Mouse (Mus musculus) embryonic fibroblast, embryonic 13.5 days (primary cell): ENCODE measurements around the gene Zmynd12. TPM values are rescaled to one million over a fixed set of nuclear protein-coding genes. Genes with fewer than 3 reads are reported as not detected.

ENCODE experiments used
- H3K27ac ChIP-seq: 2 replicates; pipeline ENCODE4 v1.5.1; 2012; ENCODE audit warnings: low read length, control low read depth, inconsistent platforms; ENCODE audit not compliant: insufficient read depth
- H3K4me1 ChIP-seq: 2 replicates; pipeline ENCODE4 v1.6.1; 2011; ENCODE audit warnings: low read length; ENCODE audit not compliant: control insufficient read depth, insufficient read depth
- H3K4me3 ChIP-seq: 2 replicates; pipeline ENCODE4 v1.5.1; 2011; ENCODE audit warnings: mild to moderate bottlenecking, control low read depth, low read length; ENCODE audit not compliant: insufficient read depth
- CTCF ChIP-seq: IDR thresholded peaks from 2 replicates; pipeline ENCODE4 v1.5.1; 2011; ENCODE audit warnings: mild to moderate bottlenecking, control low read depth, low read length, moderate library complexity, borderline replicate concordance; ENCODE audit not compliant: insufficient read depth
- POLR2A ChIP-seq: IDR thresholded peaks from 2 replicates; pipeline ENCODE4 v1.6.1; 2011; ENCODE audit warnings: low read depth, mild to moderate bottlenecking, control low read depth, low read length, moderate library complexity
- polyA plus RNA-seq: library from polyadenylated mRNA; stranded (reverse); fragments of >200 nt; gene quantifications from 2 replicates; pipeline ENCODE4 v1.2.4, GENCODE M21; 2011; ENCODE audit warnings: low read depth; ENCODE audit not compliant: missing spikeins, insufficient read length

The Zmynd12 gene
- polyA plus RNA-seq, 1 experiment: not detected

DNA sequence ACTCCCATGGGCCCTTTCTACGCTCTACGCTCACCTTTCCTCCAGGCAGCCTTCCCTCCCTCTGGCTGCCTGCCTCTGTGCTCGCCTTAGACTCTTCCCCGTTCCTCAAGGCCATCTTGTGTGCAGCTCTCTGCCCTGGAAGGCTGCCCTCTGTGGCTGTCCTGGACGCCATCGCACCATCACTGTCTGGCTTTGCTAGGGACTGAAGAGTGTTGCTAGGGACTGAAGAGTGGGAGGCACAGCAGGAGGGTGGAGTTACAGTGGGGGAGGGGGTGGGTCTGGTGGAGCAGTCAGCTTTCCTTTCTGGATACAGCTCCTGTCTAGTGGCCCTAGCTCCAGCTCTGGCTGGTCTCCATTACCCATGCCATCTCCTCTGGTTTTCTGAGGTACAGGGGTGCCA is 19.9 kb downstream of the Zmynd12 start:
- no peaks in the 10 kb centered on the region for H3K4me1 ChIP-seq
- TF ChIP-seq POLR2A: no peak
- no peak for TF ChIP-seq CTCF
- no peak overlapping the region for H3K4me3 ChIP-seq
- H3K27ac ChIP-seq: no peak overlapping the region

DNA sequence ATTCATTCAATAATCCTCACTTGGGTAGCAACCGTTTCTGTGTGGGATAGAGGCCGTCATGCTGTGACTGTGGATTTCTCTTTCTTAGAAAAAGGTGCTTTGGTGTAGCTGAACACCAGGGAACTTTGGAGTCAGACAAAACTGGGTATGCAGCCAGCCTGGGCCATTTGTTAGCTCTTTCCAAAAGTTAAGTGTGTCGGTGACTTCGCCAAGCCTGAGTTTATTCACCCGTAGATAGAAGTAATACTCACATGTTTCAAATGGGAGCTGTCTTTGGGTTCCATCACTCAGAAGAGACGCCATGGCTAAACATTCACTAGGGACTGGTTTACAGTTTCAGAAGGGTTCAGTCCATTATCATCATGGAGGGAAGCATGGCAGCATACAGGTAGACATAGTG is 24.6 kb downstream of the Zmynd12 start:
- no peaks in the 10 kb centered on the region for H3K4me1 ChIP-seq
- no peak overlapping the region for H3K27ac ChIP-seq
- no peak for TF ChIP-seq POLR2A
- TF ChIP-seq CTCF: no peak
- H3K4me3 ChIP-seq: no peak overlapping the region

DNA sequence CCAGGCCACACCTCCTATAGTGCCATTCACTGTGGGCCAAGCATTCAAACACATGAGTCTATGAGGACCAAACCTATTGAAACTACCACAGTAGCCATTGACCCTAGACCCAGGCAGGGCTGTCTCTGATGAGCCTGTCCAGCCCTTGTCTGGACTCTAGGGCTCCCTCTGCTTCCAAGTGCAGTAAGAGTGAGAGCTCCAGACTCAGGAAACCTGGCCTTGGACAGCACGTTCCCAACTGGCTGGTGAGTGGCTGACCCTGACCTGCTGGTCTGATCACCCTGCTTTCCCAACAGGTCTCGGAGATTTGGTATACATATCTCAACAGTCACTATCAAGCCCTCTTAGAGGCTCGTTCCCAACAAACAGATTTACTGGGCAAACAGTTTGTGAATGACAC is 25.2 kb downstream of the Zmynd12 start:
- Histone ChIP-seq H3K27ac (no peak overlapping the region), H3K4me3 (no peak overlapping the region), H3K4me1 (no peaks in the 10 kb centered on the region)
- no peak for TF ChIP-seq CTCF
- TF ChIP-seq POLR2A: no peak

DNA sequence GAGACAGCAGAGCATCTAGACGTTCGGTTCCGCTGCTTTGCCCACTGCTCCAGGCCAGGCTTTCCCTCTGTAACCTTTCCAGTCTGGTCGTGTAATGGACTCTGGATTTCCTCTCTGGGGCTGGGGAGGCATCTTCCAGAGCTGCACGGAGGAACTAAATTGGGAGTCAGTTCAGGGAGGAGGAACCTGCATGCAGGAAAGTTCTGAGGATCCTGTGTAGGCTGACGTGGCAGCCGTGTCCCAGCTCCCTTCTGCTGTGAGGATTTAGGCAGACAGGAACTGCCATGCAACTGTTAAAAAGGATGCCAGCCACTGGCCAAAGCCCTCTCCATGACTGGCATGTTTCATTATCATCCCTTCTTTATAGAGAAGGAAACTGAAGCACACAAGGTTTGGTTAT is 27.8 kb downstream of the Zmynd12 start:
- TF ChIP-seq CTCF (no peak), POLR2A (no peak)
- no peak overlapping the region for H3K4me3 ChIP-seq
- H3K27ac ChIP-seq: no peak overlapping the region

DNA sequence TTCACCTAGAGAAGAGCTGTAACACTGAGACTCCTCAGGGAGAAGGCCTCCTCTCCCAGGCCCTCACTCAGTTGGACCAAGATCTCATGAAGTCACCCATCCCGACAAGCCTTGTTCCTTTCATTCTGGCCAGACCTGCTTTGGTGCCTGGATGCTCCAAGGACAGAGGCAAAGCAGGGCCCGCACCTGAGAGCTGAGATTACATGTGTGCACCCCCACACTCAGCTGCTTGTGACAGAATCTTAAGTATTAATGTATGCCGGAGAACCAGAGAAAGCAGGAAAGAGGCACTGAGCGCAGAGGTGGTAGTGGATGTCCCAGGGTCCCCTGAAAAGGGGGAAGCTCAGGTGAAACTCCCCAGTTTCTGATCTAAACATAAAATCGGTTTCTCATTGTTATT is 30.5 kb downstream of the Zmynd12 start:
- H3K27ac ChIP-seq: no peak overlapping the region
- no peak for TF ChIP-seq POLR2A
- no peak for TF ChIP-seq CTCF
- H3K4me1 ChIP-seq: no peaks in the 10 kb centered on the region
- H3K4me3 ChIP-seq: no peak overlapping the region

More for the DNA sequence above, 27.8 kb downstream of the Zmynd12 start:
- H3K4me1 ChIP-seq: no peaks in the 10 kb centered on the region

DNA sequence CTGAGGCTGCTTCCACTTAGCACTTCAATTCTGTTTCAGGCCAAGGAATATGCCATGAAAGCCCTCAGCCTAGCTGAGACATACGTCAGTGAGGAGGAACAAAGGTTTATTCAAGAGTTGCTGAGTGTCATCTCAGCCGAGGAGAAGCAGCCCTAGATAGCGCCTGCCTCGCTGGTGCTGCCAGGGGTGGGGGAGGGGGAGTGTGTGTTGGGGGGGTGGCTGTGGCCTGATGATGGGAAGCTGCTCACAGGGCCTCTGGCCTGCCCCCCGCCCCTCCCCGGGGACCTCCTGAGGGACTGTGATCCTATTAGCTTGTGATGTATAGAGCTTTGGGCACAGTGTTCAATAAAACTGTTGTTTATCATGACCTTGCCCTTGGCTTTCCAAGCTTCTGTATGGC is 30.9 kb downstream of the Zmynd12 start:
- TF ChIP-seq POLR2A (no peak), CTCF (no peak)
- Histone ChIP-seq H3K4me1 (no peaks in the 10 kb centered on the region), H3K4me3 (no peak overlapping the region), H3K27ac (no peak overlapping the region)

DNA sequence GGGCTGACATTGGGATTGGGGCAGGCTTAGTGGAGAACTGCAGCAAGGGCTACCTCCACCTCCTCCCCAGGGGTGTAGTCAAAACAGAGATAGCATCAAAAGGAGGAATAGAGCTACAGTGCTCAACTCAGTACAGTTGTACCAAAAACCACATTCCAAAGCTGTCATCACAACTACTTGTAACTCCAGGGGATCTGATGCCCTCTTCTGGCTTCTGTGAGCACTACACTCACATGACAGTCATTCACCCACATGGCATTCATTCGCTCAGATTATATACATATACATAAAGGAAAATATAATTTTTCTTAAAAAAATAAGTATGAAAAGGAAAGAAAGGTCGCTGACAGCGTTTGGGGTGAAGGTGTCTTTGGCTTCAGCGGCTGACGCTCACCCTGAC is 37.7 kb downstream of the Zmynd12 start:
- Histone ChIP-seq H3K27ac (no peak overlapping the region), H3K4me1 (no peaks in the 10 kb centered on the region), H3K4me3 (no peak overlapping the region)
- TF ChIP-seq CTCF (no peak), POLR2A (no peak)

DNA sequence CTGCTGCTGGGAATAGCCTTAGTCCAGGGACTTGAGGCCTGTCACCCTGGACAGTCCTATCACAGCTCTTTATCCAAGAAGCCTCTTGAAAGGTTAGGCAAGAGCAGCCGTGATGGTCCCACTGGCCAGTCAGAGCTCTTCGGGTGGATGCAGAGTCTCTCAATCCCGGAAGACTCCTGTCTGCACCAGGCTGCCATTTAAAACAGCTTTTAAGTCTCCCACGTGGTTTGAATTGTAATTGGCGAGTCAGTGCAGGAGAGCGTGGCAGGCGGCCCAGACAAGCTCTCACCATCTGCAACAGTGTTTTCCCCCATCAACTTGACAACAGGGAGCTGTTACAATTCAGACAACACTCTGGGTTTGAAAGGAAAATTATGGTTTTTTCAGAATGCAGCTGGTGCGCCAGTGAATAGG is 38.1 kb downstream of the Zmynd12 start:
- Histone ChIP-seq H3K4me3 (no peak overlapping the region), H3K4me1 (no peaks in the 10 kb centered on the region), H3K27ac (no peak overlapping the region)
- no peak for TF ChIP-seq POLR2A
- TF ChIP-seq CTCF: no peak

DNA sequence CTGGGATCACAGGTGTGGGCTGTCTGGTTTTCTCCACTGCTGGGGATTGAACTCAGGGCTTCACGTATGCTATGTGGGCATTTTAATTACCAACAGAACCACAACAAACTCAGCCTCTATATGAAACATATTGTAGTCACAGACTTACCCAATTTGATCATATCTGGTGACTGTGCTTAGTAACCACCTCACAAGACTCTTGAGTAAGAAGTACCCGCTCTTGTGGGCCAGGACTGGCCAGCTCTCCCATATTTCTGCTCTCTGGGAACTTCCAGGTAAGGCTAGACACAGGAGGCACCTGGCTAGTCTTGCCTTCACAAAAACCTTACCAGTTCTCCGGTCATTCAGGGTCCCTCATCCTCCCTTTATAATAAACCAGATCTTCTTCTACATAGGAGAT is 39.8 kb downstream of the Zmynd12 start:
- Histone ChIP-seq H3K4me3 (no peak overlapping the region), H3K4me1 (no peaks in the 10 kb centered on the region), H3K27ac (no peak overlapping the region)
- no peak for TF ChIP-seq CTCF

DNA sequence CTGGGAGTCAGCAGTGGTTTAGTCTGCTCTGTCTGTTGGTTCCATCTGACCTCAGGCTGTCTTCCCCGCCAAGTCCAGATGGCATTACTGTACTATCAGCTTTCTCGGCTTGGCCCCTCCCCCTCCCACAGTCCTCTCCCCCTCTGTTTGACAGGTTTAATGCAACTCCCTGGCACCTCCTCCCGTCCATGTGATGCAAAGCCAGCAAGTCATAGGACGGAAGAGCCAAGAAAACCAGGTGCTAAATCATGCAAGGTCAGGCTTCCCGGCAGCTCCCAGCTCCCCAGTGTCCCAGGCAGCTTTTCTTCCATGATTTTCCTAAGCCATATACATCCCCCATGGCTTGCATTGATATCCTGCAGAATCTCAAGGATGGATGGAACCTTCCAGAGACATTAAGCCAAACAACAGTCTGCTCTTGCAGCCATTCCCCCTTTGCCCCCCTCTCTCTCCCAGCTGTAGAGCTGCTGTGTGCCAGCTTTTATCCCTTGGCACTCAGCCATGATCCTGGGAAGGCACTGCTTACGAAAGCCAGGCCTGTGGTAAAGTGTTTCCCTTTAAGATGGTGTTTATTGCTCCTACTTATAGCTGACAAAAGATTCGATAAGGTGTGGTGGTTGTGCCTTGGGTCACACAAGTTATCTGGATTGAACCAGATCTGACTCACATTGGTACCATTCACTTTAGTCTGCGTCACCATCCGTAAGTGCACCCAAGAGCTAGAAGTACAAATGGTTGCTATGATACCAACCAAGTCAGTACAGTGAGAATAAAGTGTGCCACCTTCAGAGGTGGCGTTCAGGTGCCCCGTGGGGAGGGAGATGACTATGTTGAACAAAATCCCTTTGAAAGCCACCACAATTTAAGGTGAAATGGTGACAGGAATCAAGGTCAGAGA is 40.5 kb downstream of the Zmynd12 start:
- no peak overlapping the region for H3K4me3 ChIP-seq
- TF ChIP-seq POLR2A (no peak), CTCF (no peak)
- no peak overlapping the region for H3K27ac ChIP-seq
- no peaks in the 10 kb centered on the region for H3K4me1 ChIP-seq
